Mouse (Mus musculus): Measurements from ENCODE around the gene Ywhag. TPM values are rescaled to one million over a fixed set of nuclear protein-coding genes. Genes with fewer than 3 reads are reported as not detected.

Gene Ywhag
- 1,000 to 10,000 TPM; 1,571 to 1,708 TPM for total RNA-seq (2021)
- long read RNA-seq, transcript Ywhag-201 (2 exons, 3,520 nt) = major isoform, 18 of 301 reads
- long read RNA-seq, partial matches to known transcripts = 0 of 301 reads
- long read RNA-seq, other reads (novel, unspliced or antisense) = 283 of 301 reads

DNA sequence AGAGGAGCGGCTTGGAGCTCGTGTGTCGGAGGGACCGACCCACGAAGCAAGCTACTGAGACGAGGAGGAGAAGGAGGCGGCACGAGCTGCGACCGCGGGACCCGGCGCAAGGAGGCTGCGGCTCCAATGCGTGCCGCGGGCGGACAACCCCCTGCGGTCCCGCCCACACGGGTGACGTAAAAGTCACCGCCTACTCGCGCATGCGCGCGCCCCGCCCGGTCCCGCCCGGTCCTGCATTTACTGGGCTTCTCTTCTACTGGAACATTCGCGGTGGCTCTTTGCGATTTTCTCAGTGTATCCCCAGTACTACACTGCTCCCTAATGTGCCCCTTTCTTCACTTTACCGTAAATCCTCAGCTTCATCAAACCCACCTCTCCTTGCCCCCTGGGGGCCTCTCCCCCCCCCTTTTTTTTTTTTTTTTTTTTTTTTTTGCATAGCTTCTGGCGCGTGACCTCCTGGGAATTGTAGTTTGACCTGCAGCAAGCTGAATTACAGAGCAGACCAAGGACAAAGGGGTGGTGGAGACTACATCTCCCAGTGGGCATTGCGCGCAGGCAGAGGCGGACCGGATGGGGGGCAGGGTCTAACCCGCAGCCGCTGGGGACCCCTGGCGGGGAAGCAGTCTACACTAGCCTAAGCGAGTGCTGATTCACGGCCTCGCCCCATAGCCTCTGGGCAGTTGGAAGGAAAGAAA lies at the start of gene Ywhag:
Gene Ywhag (minus strand): TSS at position 136 of the 695 bp plus-strand sequence.
- peak; percentile 97 to 99 for DNase-seq (ENCODE audit: low spot score in 2 of 2)

DNA sequence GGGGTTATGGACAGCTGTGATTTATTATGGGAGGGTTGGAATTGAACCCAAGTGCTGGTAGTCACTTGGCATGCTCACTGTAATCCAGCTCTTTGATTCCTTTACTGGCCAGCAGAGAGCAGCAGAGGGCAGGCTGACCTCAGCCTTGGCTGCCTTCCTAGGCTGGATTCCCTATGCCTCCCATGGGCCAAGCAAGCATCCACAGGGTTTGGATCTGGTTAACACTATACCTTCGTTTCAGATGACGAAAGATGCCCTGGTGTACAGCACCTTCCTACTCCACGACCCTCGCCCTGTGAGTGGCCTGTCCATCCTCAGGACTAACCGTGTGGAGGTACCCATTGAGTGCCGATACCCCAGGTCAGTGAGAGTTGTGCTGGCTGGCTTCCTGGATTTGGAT lies 48.0 kb upstream of the Ywhag start:
- peak; percentile 59 to 68 for DNase-seq (ENCODE audit: low spot score in 2 of 2)

DNA sequence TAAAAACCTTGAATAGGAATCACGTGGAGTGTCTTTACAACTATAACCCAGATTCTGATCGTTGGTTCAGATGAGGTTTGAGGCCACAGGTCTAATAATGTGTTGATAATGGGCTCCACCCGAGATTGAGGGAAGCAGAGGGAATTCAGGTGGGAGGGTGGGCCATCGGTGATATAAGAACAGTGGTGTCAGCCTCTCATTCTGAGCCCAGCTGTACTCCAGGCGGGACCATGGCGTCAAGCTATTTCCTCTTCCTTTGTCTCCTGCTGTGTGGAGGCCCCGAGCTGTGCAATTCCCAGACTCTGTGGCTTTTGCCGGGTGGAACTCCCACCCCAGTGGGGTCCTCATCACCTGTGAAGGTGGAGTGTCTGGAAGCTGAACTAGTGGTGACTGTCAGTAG lies 45.5 kb upstream of the Ywhag start, which contains the start of gene Zp3:
Gene Zp3 (plus strand): TSS at position 196 of the 400 bp plus-strand sequence.
- DNase-seq (ENCODE audit: low spot score in 2 of 2) = no peak

DNA sequence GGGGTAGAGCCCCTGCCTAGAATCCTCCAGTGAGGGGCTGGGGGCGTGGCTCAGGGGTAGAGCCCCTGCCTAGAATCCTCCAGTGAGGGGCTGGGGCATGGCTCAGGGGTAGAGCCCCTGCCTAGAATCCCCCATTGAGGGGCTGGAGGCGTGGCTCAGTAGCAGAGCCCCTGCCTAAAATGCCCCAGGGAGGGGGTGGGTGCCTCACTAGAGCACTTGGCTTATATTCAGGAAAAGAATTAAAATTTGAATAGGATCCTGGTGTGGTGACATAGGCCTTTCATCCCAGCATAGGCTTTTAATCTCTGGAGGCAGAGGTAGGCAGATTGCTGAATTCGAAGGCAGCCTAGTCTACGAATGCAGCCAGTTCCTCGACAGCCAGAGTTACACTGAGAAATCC lies 45.0 kb upstream of the Ywhag start:
- DNase-seq (ENCODE audit: low spot score in 2 of 2) = no peak

DNA sequence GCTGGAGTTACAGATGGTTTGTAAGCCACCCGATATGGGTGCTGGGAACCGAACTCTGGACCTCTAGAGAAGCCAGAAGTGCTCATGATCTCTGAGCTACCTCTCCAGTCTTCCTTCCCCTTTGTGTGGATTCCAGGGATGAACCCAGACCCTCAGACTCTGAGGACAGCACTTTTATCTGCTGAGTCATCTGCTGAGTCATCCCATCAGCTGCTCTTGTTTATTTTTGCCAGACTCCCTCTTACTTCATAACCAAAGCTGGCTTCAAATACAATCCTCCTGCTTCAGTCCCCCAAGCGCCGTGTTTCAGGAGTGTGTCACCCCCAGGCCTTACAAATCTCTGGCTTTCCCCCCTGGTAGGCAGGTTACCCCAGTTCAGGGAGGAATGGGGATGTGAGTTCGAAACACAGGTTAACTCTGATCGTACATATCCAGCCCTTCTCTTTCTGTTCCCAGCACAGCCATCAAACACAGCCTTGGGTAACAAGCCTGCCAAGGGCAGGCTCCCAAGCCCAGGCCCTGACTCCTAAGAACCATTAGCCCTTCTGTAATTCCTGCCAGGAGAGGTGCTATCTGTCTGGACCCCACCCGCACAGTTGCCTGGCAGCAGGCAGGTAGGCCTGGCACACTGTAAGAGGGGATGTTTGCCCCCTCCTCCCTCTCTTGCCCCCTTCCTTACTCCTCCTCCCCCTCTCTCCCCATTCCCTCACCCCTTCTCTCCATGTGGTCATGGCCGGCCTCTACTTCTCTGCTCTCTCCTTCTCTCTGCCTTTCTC lies 41.7 kb upstream of the Ywhag start:
- no peak for DNase-seq (ENCODE audit: low spot score in 2 of 2)

DNA sequence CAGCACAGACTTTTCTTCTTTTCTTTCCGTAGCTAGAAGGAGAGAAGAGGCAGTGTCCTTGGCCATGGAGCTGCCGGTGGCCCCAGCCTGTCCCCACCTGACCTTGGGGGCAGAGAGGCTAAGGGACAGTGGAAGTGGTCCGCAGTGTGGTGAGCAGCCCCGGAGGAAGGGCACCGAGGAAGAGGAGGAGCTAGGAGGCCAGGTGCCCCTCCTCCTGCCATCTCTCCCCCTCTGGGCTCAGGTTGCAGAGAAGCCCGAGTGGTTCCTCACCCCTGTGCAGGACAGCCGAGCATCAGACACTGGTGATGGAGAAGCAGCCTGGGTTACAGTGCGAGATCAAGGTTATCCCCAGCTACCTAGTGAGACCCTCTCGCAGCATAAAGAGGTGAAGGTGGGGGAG lies 39.9 kb upstream of the Ywhag start, which contains the start of gene Ssc4d:
Gene Ssc4d (minus strand): TSS at position 167 of the 400 bp plus-strand sequence.
- DNase-seq (ENCODE audit: low spot score in 2 of 2) = no peak

DNA sequence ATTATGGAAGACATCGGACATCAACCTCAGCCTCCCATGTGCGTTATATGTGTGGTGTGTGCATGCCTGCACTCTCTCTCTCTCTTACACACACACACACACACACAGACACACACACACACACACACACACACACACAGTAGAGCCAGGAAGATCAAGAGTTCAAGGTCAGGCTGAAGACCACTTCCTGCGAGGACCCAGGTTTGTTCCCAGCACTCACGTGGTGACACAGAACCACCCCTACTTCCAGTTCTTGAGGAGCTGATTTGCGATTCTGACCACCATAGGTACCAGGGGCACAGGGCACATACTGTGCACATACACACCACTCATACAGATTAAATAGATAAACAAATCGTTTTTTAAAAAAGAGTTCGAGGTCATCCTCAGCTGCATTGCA lies 37.5 kb upstream of the Ywhag start:
- no peak for DNase-seq (ENCODE audit: low spot score in 2 of 2)

DNA sequence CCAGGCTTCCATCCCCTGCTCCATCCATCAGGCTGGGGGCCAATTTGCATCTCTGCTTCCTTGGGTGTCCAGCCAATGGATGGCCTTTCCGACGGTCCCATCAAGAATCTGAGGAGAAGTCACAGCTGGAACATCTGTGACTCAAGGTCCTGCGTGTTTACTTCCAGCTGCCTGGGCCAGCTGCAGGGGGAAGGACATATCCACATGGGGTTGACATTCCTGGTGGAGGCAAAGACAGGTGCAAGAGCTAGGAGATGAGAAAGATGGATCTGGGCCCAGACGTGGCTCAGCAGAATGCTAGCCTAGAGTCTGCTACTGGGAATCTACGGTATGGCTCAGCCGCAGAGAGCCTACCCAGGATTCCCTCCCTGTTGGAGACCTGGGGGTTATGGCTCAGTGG lies 35.8 kb upstream of the Ywhag start:
- DNase-seq (ENCODE audit: low spot score in 2 of 2) = no peak

DNA sequence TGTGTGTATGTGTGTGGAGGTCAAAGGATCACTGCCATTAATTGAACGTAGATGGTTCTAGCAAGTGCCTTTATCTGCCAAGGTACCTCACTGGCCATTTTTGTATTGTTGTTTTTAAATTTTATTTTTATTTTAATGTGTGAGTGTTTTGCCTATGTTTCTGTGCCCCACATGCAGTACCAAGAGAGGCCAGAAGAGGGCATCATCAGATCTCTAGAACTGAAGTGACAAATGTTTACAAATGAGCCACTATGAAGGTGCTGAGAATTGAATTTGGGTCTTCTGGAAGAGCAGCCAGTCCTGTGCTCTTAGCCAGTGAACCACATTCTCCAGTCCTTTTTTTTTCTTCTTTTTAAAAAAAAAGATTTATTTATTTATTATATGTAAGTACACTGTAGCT lies 34.4 kb upstream of the Ywhag start:
- peak; percentile 59 for DNase-seq (ENCODE audit: low spot score in 2 of 2)

DNA sequence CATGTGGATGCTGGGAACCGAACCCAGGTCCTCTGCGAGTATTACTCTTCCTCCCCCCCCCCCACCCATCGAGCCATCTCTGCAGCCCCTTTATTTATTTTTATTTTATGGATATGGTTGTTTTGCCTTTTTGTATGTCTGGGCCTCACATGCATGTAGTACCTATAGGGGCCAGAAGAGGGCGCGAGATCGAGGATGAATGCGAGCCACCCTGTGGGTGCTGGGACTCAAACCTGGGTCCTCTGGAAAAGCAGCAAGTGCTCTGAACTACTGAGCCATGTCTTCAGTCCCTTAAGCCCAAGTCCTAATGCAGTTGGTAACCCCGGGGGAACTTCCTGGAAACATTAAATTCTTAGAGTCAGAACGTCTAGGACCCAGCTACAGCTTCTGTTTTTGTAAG lies 32.5 kb upstream of the Ywhag start:
- no peak for DNase-seq (ENCODE audit: low spot score in 2 of 2)

DNA sequence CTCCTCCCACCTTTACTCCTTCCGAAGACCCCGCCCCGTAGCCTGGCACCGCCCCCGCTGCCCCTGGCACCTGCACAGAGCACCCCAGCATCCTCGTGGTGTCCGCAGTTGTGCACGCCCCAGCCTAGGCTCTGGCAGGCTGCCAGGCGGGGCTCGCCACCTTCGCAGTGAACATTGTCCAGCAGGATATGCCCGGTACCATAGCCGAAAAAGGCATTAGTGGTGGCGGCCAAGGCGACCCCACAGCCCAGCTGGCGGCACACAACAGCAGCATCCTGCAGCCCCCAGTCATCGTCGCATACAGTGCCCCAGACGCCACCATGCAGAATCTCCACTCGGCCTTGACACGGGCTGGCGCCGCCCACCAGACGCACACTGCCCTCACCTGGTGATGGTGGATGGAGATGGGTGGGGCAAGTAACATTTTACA lies 31.1 kb upstream of the Ywhag start:
- peak in 1 of 2 experiments; percentile 18 for DNase-seq (ENCODE audit: low spot score in 2 of 2)

DNA sequence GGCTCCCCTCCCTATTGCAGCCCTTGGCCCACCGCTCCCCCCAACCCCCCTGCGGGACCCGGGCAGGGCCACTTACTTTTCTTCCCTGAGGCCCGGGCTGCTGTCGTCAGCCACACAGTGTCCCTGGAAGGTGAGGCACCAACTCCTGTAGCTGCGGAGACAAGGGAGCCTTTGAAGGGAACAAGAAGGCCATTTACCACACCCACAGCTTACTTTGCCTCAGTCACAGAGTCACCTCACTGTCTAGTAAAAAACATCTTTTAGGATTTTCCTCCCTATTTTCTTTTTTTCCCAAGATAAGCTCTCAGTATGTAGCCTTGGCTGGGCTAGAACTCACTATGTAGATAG lies 28.8 kb upstream of the Ywhag start:
- no peak for DNase-seq (ENCODE audit: low spot score in 2 of 2)

DNA sequence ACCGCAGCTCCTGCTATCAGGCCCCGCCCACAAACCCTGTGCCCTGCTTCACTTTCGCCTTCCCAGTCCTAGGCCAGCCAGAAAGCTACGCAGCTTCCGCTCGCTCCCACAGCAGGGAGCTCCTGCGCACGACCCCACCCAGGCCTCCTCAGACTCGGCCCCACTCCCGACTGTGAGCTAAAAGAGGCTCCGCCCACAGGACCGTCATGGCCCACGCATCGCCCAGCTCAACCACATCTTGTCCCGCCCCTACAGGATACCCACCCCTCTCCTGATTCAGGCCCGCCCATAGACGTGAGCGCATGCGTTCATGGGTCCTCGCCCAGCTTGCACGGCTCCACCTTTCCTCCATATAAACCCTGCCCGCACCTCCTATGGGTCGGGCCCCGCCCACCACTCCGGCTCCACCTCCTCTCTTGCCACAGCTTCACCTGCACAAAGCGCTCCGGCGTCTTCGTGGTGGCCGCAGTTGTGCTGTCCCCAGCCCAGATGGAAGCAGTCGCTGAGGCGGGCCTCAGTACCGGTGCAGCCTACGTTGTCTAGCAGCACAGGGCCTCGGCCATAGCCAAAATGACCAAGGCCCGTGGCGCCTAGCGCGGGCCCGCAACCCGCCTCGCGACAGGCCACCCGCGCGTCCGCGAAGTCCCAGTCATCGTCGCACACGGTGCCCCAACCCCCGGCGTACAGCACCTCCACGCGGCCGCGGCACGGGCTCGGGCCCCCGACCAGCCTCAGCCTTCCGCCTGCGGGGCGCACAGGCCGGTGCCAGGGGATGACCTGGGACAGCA lies 28.3 kb upstream of the Ywhag start:
- peak; percentile 93 to 95 for DNase-seq (ENCODE audit: low spot score in 2 of 2)

DNA sequence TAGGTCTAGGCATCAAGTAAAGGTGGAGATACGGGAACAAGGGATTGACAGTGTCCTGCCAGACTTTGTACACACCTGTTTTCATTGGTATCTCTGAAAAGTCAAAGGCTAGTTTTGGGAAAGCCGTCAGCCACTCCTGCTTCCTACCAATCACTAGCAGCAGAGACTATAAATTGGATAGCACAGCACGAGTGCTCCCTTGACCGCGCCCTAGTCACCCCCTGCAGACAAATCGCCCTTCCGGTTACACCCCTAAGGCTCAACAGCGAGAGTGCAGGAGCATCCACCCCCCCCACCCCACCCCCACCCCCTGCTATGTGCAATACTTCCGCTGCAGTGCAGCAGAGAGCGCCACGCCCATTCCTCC lies 27.7 kb upstream of the Ywhag start:
- DNase-seq (ENCODE audit: low spot score in 2 of 2) = no peak

DNA sequence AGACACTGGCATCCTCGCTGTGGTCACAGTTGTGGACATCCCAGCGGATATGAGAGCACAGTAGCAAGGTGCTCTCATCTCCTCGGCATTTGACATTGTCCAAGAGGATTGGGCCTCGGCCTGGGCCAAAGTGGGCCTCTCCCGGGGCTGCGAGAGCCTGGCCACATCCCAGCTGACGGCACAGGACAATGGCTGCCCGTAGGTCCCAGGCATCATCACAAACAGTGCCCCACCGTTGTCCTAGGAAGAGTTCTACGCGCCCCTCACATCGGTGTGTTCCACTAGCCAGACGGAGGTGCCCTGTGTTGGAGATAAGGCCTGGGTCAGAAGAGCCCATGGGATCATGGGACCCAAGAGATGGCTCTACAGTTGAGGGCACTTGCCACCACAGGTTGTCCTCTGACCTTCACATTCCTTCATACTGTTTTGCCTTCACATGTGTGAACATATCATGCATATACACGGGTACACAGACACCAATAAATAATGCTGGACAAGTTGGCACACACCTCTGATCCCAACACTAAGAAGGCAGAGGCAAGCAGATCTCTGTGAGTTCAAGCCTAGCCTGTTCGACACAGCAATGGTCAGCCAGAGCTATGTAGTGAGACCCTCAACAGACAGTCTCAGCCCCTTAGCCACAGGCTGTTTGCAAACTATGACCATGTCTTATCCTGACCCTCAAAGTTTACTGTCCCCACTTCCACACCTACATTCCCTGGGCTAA lies 26.7 kb upstream of the Ywhag start:
- no peak for DNase-seq (ENCODE audit: low spot score in 2 of 2)

DNA sequence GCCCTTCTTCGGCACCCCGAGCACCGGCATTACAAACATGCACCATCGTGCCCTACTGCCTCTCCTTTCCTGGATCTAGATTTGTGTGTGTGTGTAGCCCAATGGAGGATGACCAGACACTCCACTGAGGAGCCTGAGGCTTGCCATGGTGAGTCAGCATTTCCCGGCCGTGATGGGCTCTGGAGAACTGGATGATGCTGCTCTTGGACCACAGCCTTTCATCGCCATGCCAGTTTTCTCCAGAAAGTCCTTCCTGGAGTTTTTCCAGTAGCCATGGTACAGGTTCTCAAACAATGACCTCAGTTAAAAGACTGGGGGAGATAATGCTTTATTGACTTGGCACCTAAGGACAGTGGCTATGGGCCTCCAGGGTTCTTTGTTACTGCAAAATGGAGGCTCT lies 25.5 kb upstream of the Ywhag start:
- DNase-seq (ENCODE audit: low spot score in 2 of 2) = no peak

DNA sequence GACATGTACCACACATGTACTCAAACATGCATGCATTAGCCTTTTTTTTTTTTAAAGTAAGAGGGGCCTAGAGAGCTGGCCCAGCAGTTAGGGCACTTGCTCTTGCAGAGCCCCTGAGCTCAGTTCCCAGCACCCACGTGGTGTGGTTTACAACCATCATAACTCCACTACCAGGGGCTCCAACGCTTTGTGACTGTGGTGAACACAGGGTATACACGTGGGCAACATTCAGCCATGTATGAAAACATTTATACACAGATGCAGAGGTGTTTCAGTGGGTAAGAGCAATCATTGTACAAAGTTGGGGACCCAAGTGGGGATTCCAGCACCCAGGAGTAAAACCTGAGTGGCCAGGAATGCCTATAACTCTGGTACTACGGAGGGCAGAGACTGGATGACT lies 24.0 kb upstream of the Ywhag start:
- DNase-seq (ENCODE audit: low spot score in 2 of 2) = no peak

DNA sequence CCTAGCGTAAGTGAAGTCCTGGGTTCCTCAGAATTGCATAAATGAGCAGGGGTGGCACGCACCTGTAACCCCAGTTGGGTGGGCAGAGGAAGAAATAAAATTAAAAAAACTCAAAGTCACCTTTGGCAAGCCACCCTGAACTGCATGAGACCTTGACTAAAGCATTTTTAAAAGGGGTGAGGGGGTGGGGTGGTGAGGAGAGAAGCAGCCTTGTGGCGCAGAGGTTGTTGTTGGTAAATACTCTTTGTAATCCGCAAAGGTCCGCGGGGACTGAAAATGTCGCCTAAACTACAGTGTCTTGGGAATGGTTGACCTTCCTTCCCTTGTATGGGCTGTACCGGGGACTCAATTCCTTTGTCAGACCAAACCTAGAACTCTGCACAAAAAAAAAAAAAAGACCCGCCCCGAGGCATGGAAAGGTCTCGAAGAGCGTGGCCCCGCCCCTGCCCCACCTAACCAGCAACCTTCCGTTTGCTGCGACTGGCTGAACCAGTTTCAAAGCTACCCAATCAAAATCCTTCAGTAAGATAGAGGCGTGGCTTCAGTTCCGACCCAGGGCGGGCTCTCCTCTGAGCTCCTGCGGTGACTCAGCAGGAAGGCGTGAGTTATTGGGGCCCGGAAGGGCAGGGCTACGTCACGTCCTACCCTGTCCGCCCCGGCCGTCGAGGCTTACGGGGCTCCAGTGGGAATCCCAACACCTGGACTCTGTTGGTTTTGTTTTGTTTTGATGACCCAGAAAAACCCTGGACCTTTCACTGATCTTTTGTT lies 23.0 kb upstream of the Ywhag start:
- DNase-seq (ENCODE audit: low spot score in 2 of 2) = peak; percentile 81 to 86

DNA sequence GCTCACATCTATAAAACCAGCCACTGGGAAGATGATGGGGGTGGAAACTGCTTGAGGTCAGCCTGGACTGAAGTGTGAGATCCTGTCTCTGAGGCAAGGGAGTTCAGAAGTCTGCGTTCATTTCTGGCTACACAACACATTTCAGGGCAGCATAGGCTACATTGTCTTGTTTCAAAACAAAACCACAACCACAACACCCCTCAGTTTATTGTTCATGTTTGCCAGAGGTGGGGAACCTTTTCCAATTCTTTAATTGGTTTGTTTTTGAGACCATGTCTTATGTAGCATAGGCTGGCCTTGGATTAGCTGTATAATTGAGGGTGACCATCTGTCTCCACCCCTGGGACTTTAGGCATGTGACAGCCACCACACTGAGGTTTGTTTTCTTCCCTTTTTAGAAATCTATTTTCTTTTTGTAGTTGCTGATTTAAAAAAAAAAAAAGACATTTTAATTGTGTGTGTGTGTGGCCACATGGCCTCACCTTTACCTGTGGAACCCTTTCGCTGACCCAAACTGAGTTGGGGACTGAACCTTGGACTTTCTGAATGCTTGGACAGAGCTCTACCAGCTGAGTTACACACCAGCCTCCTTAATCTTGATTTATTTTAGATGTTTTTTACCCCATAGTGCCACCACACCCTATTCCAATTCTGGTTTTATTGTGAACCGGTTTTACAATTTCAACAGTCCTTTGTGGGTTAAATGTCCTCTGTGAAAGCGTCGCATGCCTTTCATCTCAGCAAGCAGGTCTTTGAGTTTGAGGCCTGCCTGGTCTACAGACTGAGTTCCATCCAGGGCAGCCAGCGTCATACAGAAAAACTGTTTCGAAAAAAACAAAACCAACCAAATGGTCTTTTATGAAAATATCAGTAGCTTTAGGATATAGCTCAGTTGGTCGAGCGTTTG lies 22.1 kb upstream of the Ywhag start:
- no peak for DNase-seq (ENCODE audit: low spot score in 2 of 2)
